Mouse (Mus musculus) cerebellum, adult 2 months (tissue): ENCODE data around the gene Nars2. TPM values are rescaled to one million over a fixed set of nuclear protein-coding genes. Genes with fewer than 3 reads are reported as not detected.

ENCODE experiments used
- DNase-seq, 2 experiments: peaks; one replicate each; pipeline ENCODE4 v3.0.0; 2021
- H3K27ac ChIP-seq: fragments of 200-500 bp; 2 replicates; pipeline ENCODE4 v1.5.1; 2012; ENCODE audit warnings: low read length, control low read depth, inconsistent platforms; ENCODE audit not compliant: insufficient read depth
- H3K27me3 ChIP-seq: fragments of 200-500 bp; 2 replicates; pipeline ENCODE4 v1.6.1; 2012; ENCODE audit warnings: inconsistent platforms, mild to moderate bottlenecking, low read length, moderate library complexity; ENCODE audit not compliant: control insufficient read depth, insufficient read depth
- H3K4me1 ChIP-seq: fragments of 200-500 bp; 2 replicates; pipeline ENCODE4 v1.6.1; 2011; ENCODE audit warnings: low read length; ENCODE audit not compliant: control insufficient read depth, insufficient read depth
- H3K4me3 ChIP-seq: fragments of 200-500 bp; replicated peaks from 2 replicates; pipeline ENCODE3; 2011; ENCODE audit warnings: mild to moderate bottlenecking, low read depth, low read length, control low read depth; ENCODE audit not compliant: insufficient read depth
- CTCF ChIP-seq: fragments of 200-500 bp; IDR thresholded peaks from 2 replicates; pipeline ENCODE4 v1.5.1; 2011; ENCODE audit warnings: low read depth, mild to moderate bottlenecking, control low read depth, low read length, moderate library complexity, borderline replicate concordance; ENCODE audit not compliant: insufficient read depth
- POLR2A ChIP-seq: fragments of 200-500 bp; IDR thresholded peaks from 2 replicates; pipeline ENCODE4 v1.6.1; 2011; ENCODE audit warnings: low read length, control low read depth, borderline replicate concordance; ENCODE audit not compliant: insufficient read depth
- WGBS: fragments of 180-500 bp; shearing (Covaris S2); methylation state at CpG from one replicate; pipeline ENCODE4 v1.1.7; 2018; 5-methylcytosine and 5-hydroxymethylcytosine counted together
- polyA plus RNA-seq: library from polyadenylated mRNA; depleted of rRNA; stranded (reverse); fragments of >200 nt; gene quantifications from 2 replicates; pipeline ENCODE4 v1.2.3, GENCODE M21; 2012

Nars2 gene
- polyA plus RNA-seq, 1 experiment = 8.4 TPM

DNA sequence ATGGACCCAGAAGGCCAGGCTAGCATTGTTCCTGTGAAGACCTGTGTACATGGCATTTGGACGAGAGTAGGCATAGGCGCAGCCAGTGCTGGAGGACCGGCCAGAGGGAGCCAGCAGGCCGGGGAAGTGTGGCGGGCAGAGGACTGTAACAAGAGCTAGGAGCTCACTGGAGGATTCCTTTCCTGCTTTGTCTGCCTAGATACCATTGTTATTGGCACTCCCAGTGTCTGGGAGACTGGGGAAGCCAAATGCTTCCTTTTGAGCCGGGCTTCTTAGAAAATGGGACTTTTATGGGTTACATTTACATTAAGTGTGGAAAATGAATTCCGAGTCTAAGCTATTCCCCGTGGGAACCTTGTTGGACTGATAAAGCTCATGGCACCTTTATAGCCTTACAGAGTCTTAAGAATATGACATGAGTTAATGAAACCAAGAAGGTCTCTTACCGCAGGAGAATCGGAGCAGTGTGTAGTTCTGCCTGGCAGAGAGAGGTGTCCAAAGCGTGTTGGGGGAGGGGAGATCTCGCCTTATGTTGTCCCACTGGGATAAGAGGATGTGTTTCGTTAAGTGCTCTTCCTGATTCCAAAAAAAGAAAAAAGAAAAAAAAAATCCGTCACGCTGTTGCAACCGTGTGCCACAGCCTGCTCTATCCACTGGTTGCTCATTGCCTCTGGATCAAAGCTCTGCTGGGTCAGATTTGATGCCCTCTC, 43.2 kb upstream of the Nars2 start:
- Histone ChIP-seq H3K27ac (no peak overlapping the region), H3K27me3 (no peaks in the 10 kb centered on the region), H3K4me3 (no peak overlapping the region), H3K4me1 (no peaks in the 10 kb centered on the region)
- WGBS = 86% methylated on average over 16 of the region's 16 CpGs
- TF ChIP-seq POLR2A (no peak), CTCF (no peak)
- DNase-seq = peak in 1 of 2 experiments; percentile 4

DNA sequence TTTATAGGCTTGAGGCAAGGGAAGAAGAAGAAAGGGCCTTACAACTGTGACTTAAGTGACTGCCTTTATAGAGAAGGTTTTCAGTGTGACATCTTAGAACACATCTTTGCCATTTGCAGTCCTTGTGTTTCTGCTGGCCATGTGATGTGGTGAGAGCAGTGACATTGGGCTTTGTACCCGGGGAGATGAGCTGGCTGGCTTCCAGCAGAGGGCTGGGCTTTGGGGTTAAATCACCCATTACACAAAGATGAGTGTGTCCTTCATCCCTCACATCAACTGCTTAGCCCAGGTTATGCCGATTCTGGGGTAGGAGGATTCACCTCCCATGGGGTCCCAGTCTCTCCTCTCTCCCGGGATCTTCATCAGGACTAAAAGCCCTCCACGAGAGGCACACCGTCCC, 41.4 kb upstream of the Nars2 start:
- Histone ChIP-seq H3K27ac (no peak overlapping the region), H3K4me3 (no peak overlapping the region), H3K27me3 (no peaks in the 10 kb centered on the region), H3K4me1 (no peaks in the 10 kb centered on the region)
- WGBS = 71% methylated on average over 5 of the region's 5 CpGs
- DNase-seq = no peak
- TF ChIP-seq POLR2A = no peak
- no peak for TF ChIP-seq CTCF

DNA sequence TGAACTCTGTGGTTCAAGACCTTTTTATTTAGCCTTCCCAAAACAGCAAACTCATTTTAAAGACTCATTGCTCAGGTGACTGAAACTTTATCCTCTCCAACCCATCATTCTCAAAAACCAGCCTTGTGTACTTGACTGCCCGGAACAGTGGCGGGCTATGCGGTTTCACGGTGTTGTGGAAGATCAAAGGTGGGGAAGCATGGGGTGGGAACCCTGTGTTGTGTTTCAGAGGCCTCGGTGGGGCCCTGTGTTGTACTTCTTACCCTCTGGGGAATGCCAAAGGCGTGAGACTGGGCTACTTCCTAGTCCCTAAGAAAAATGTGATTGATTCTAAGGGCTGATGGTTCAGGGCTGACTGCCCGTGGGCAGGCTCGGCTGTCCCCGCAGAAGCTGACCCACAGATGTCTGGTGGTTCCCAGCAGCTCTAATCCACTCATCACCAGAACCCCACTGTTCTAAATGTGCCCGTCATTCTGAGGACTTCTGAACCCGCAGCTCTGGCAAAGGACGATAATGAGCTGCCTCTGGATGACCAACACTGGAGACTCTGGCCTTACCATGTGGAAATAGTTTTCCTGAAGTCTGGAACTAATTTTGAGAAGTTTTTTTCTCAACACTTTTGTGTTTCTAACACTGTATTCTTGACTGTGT, 40.9 kb upstream of the Nars2 start:
- Histone ChIP-seq H3K27me3 (no peaks in the 10 kb centered on the region), H3K4me3 (no peak overlapping the region), H3K27ac (no peak overlapping the region), H3K4me1 (no peaks in the 10 kb centered on the region)
- 84% methylated on average over 12 of the region's 12 CpGs for WGBS
- no peak for DNase-seq
- TF ChIP-seq CTCF = no peak
- no peak for TF ChIP-seq POLR2A

DNA sequence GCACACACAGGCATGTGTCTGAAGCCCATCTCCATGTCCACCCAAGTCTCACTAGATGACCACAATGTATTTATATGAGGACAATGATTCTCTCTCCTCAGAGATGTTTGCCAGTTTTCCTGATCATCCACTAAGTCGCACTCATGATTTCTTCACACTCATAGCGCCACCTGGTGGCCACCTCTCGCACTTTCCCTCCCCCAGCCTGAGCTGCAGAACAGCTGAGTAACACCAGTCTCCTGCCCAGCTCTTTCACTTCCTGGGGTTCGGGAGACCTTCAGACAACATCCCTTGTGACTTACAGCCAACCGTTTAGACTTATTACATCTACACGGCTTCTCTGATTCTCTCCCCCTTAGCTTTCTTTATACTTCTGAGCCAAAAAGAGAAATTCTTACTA, 37.3 kb upstream of the Nars2 start:
- WGBS = 8% methylated on average over 6 of the region's 6 CpGs
- no peak overlapping the region for H3K27ac ChIP-seq
- no peaks in the 10 kb centered on the region for H3K4me1 ChIP-seq
- TF ChIP-seq POLR2A = no peak
- TF ChIP-seq CTCF = peak; percentile 92
- H3K4me3 ChIP-seq = no peak overlapping the region
- no peaks in the 10 kb centered on the region for H3K27me3 ChIP-seq
- DNase-seq = peak; percentile 65 to 80

DNA sequence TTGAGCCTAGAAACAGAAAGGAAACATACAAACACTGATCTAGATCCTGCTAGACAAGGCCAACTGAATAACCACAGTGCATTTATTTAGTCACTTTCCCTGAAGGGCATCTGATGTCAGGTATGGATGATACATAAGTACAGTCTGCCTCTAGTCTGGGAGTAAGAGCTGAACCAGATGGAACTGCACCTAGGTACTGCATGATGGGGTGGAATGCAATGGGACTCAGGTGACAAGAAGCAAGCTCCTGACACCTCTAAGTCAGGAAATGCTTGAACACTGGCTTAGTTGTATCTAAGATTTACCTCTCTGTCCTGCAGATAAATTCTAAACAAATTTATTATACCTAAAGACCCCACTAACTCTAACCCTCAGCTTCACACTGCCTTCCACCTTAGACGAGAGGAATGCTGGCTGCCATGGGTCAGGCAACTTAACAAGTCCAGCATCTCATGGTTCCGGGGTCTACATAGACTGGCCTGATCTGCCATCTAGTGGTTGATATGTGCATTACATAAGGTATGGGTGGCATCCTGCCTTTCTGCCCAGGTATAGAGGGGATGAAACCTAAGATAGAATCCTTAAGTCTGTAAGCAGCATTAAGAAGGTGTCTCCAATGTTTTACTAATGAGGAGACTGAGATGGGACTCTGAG, 35.7 kb upstream of the Nars2 start:
- H3K4me3 ChIP-seq = no peak overlapping the region
- no peak overlapping the region for H3K27ac ChIP-seq
- 4% methylated on average over 2 of the region's 2 CpGs for WGBS
- TF ChIP-seq POLR2A (no peak), CTCF (peak; percentile 90)
- no peaks in the 10 kb centered on the region for H3K4me1 ChIP-seq
- peak; percentile 52 to 61 for DNase-seq
- H3K27me3 ChIP-seq = no peaks in the 10 kb centered on the region

DNA sequence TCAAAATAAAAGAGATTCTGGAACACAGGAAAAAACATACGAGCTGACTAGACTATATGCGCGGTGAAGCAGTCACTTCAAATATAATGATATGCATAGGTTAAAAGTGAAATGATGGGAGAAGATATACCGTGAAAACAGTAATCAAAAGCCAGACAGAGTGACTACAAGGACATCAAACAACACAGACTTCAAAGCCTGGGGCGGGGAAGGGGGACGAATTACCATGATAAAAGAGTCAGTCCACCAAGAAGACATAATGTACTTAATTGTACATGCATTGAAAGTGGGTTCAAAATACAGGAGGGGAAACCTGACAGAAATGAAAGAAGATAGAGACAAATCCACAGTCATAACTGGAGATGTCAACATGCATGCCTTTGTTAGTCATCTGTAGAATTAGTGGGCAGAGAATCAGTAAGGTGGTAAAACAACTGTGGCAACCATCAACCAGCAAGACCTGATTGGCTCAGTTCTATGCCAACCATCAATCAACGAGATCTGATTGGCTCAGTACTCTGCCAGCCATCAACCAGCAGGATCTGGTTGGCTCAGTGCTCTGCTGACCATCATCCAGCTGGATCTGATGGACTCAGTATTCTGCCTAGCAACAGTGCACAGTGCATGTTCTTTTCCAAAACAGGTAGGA, 30.7 kb upstream of the Nars2 start:
- WGBS = 19% methylated on average over 7 of the region's 7 CpGs
- no peak for DNase-seq
- no peaks in the 10 kb centered on the region for H3K4me1 ChIP-seq
- H3K4me3 ChIP-seq = no peak overlapping the region
- TF ChIP-seq POLR2A (no peak), CTCF (no peak)
- no peaks in the 10 kb centered on the region for H3K27me3 ChIP-seq
- no peak overlapping the region for H3K27ac ChIP-seq

DNA sequence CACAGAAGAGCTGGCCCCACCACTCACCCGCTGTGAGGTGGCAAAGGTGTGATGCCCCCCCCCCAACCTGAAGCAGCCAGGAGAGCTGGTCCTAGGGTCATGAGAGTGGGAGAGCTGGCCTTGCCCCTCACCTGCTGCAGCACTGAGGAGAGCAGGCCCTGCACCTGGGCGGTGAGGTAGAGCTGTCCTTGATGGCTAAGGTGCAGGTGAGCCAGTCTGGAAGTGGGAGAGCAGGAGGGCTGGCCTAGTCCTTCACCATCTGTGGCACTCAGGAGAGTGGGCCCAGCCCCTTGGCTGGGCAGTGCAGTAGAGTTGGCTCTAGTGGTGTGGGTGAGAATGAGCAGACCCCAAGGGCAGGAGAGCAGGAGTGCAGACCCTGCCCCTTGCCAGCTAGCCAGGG, 28.4 kb upstream of the Nars2 start:
- WGBS = 100% methylated on average over 2 of the region's 2 CpGs
- DNase-seq = no peak
- Histone ChIP-seq H3K27ac (no peak overlapping the region), H3K4me1 (no peaks in the 10 kb centered on the region), H3K27me3 (no peaks in the 10 kb centered on the region), H3K4me3 (no peak overlapping the region)
- TF ChIP-seq CTCF = no peak
- no peak for TF ChIP-seq POLR2A
